Mouse (Mus musculus): ENCODE measurements around the gene Cacna2d4. TPM values are rescaled to one million over a fixed set of nuclear protein-coding genes. Genes with fewer than 3 reads are reported as not detected.

Gene Cacna2d4
- polyA plus RNA-seq, 1 experiment from 2014 or later = not detected

- H3K36me3 ChIP-seq = no peaks in the 10 kb centered on the region
- WGBS = 84% methylated on average over 8 of the region's 8 CpGs
- DNase-seq (ENCODE audit: low spot score) = no peak
- H3K4me1 ChIP-seq = peaks cover 7% of the 10 kb centered on the region
- H3K9me3 ChIP-seq = no peaks in the 10 kb centered on the region
- H3K27me3 ChIP-seq (ENCODE audit: insufficient read depth, poor library complexity, severe bottlenecking) = 0 out of 2 replicates have a peak, but pooled peaks cover 5% of the 10 kb centered on the region
- H3K27ac ChIP-seq = no peak overlapping the region
- no peak overlapping the region for H3K4me3 ChIP-seq
Observed at GRCm38 (mm10) chr6:119227001-119227400, 9.3 kb upstream of the Cacna2d4 start.

- 78% methylated on average over 11 of the region's 11 CpGs for WGBS
- H3K27ac ChIP-seq = no peak overlapping the region
- no peaks in the 10 kb centered on the region for H3K36me3 ChIP-seq
- no peak for DNase-seq (ENCODE audit: low spot score)
- H3K9me3 ChIP-seq = no peaks in the 10 kb centered on the region
- 0 out of 2 replicates have a peak, but pooled peaks cover 5% of the 10 kb centered on the region for H3K27me3 ChIP-seq (ENCODE audit: insufficient read depth, poor library complexity, severe bottlenecking)
- H3K4me3 ChIP-seq = no peak overlapping the region
- H3K4me1 ChIP-seq = peaks cover 7% of the 10 kb centered on the region
Observed at GRCm38 (mm10) chr6:119228861-119229603, 7.3 kb upstream of the Cacna2d4 start.

- peak; percentile 77 for DNase-seq (ENCODE audit: low spot score)
- Histone ChIP-seq H3K4me3 (no peak overlapping the region), H3K9me3 (no peaks in the 10 kb centered on the region), H3K27ac (no peak overlapping the region), H3K4me1 (peaks cover 15% of the 10 kb centered on the region), H3K27me3 (ENCODE audit: insufficient read depth, poor library complexity, severe bottlenecking) (0 out of 2 replicates have a peak, but pooled peaks cover 6% of the 10 kb centered on the region), H3K36me3 (no peaks in the 10 kb centered on the region)
- 32% methylated on average over 3 of the region's 3 CpGs for WGBS
Observed at GRCm38 (mm10) chr6:119233066-119233465, 3.3 kb upstream of the Cacna2d4 start.

GRCm38 (mm10) chr6:119235441-119235840 is 885 bp upstream of the Cacna2d4 start:
- Histone ChIP-seq H3K27ac (no peak overlapping the region), H3K36me3 (no peaks in the 10 kb centered on the region), H3K27me3 (ENCODE audit: insufficient read depth, poor library complexity, severe bottlenecking) (peaks cover 6% of the 10 kb centered on the region; the same call in 1 of the 2 replicates), H3K4me1 (peaks cover 14% of the 10 kb centered on the region; the same call in 1 of the 2 replicates), H3K9me3 (no peaks in the 10 kb centered on the region), H3K4me3 (no peak overlapping the region)
- WGBS = 65% methylated on average over 5 of the region's 5 CpGs
- DNase-seq (ENCODE audit: low spot score) = peak; percentile 64

GRCm38 (mm10) chr6:119237427-119237989 is 1.2 kb downstream of the Cacna2d4 start:
- no peak overlapping the region for H3K4me3 ChIP-seq
- H3K36me3 ChIP-seq = no peaks in the 10 kb centered on the region
- no peaks in the 10 kb centered on the region for H3K9me3 ChIP-seq
- H3K27ac ChIP-seq = no peak overlapping the region
- H3K27me3 ChIP-seq (ENCODE audit: insufficient read depth, poor library complexity, severe bottlenecking) = peaks cover 11% of the 10 kb centered on the region; the same call in 1 of the 2 replicates
- peaks cover 17% of the 10 kb centered on the region; the same call in 1 of the 2 replicates for H3K4me1 ChIP-seq
- peak; percentile 72 for DNase-seq (ENCODE audit: low spot score)
- 70% methylated on average over 8 of the region's 8 CpGs for WGBS

GRCm38 (mm10) chr6:119239341-119240005 is 3.1 kb downstream of the Cacna2d4 start:
- Histone ChIP-seq H3K27ac (no peak overlapping the region), H3K36me3 (no peaks in the 10 kb centered on the region), H3K9me3 (no peaks in the 10 kb centered on the region), H3K27me3 (ENCODE audit: insufficient read depth, poor library complexity, severe bottlenecking) (peaks cover 12% of the 10 kb centered on the region; the same call in 1 of the 2 replicates), H3K4me1 (peaks cover 17% of the 10 kb centered on the region; the same call in 1 of the 2 replicates), H3K4me3 (no peak overlapping the region)
- WGBS = 76% methylated on average over 5 of the region's 5 CpGs
- peak; percentile 63 for DNase-seq (ENCODE audit: low spot score)

- Histone ChIP-seq H3K27me3 (ENCODE audit: insufficient read depth, poor library complexity, severe bottlenecking) (peaks cover 12% of the 10 kb centered on the region; the same call in 1 of the 2 replicates), H3K9me3 (no peaks in the 10 kb centered on the region), H3K36me3 (no peaks in the 10 kb centered on the region), H3K27ac (no peak overlapping the region), H3K4me3 (no peak overlapping the region), H3K4me1 (peaks cover 17% of the 10 kb centered on the region; the same call in 1 of the 2 replicates)
- no peak for DNase-seq (ENCODE audit: low spot score)
- 65% methylated on average over 7 of the region's 7 CpGs for WGBS
Observed at GRCm38 (mm10) chr6:119240256-119240655, 3.9 kb downstream of the Cacna2d4 start.

- peaks cover 12% of the 10 kb centered on the region; the same call in 1 of the 2 replicates for H3K27me3 ChIP-seq (ENCODE audit: insufficient read depth, poor library complexity, severe bottlenecking)
- peak; percentile 66 for DNase-seq (ENCODE audit: low spot score)
- H3K36me3 ChIP-seq = no peaks in the 10 kb centered on the region
- WGBS = 53% methylated on average over 21 of the region's 21 CpGs
- no peak overlapping the region for H3K27ac ChIP-seq
- H3K4me1 ChIP-seq = peaks cover 17% of the 10 kb centered on the region; the same call in 1 of the 2 replicates
- peaks cover 3% of the 10 kb centered on the region for H3K9me3 ChIP-seq
- no peak overlapping the region for H3K4me3 ChIP-seq
Observed at GRCm38 (mm10) chr6:119240871-119241705, 4.8 kb downstream of the Cacna2d4 start.

GRCm38 (mm10) chr6:119246082-119246481 is 9.8 kb downstream of the Cacna2d4 start:
- DNase-seq (ENCODE audit: low spot score) = no peak
- H3K27me3 ChIP-seq (ENCODE audit: insufficient read depth, poor library complexity, severe bottlenecking) = peaks cover 6% of the 10 kb centered on the region; the same call in 1 of the 2 replicates
- H3K36me3 ChIP-seq = no peaks in the 10 kb centered on the region
- peaks cover 5% of the 10 kb centered on the region for H3K9me3 ChIP-seq
- H3K27ac ChIP-seq = no peak overlapping the region
- H3K4me1 ChIP-seq = 0 out of 2 replicates have a peak, but pooled peaks cover under 1% of the 10 kb centered on the region
- no peak overlapping the region for H3K4me3 ChIP-seq
- WGBS = 40% methylated on average over 2 of the region's 2 CpGs

GRCm38 (mm10) chr6:119248578-119248977 is 12.3 kb downstream of the Cacna2d4 start:
- 77% methylated on average over 3 of the region's 3 CpGs for WGBS
- Histone ChIP-seq H3K4me3 (no peak overlapping the region), H3K36me3 (no peaks in the 10 kb centered on the region), H3K27ac (no peak overlapping the region), H3K4me1 (no peaks in the 10 kb centered on the region), H3K9me3 (peaks cover 5% of the 10 kb centered on the region), H3K27me3 (ENCODE audit: insufficient read depth, poor library complexity, severe bottlenecking) (no peaks in the 10 kb centered on the region)
- DNase-seq (ENCODE audit: low spot score) = no peak

GRCm38 (mm10) chr6:119249726-119250125 is 13.4 kb downstream of the Cacna2d4 start:
- Histone ChIP-seq H3K27ac (no peak overlapping the region), H3K9me3 (peaks cover 5% of the 10 kb centered on the region), H3K36me3 (no peaks in the 10 kb centered on the region), H3K4me1 (no peaks in the 10 kb centered on the region), H3K4me3 (no peak overlapping the region), H3K27me3 (ENCODE audit: insufficient read depth, poor library complexity, severe bottlenecking) (no peaks in the 10 kb centered on the region)
- 87% methylated on average over 10 of the region's 10 CpGs for WGBS
- peak; percentile 52 for DNase-seq (ENCODE audit: low spot score)

- Histone ChIP-seq H3K36me3 (no peaks in the 10 kb centered on the region), H3K27me3 (ENCODE audit: insufficient read depth, poor library complexity, severe bottlenecking) (no peaks in the 10 kb centered on the region), H3K4me3 (no peak overlapping the region), H3K27ac (no peak overlapping the region), H3K9me3 (no peaks in the 10 kb centered on the region), H3K4me1 (no peaks in the 10 kb centered on the region)
- DNase-seq (ENCODE audit: low spot score) = peak; percentile 14
- 78% methylated on average over 4 of the region's 4 CpGs for WGBS
Observed at GRCm38 (mm10) chr6:119251704-119252103, 15.4 kb downstream of the Cacna2d4 start.
